Mouse (Mus musculus) liver, postnatal 0 days (tissue): ENCODE results near the gene Mdga1.

Experiments
- CTCF ChIP-seq: sonication (generic); IDR thresholded peaks from 2 replicates; pipeline ENCODE4 v1.5.1; 2016; ENCODE audit warnings: antibody characterized with exemption, low read depth
- EP300 ChIP-seq: IDR thresholded peaks from 2 replicates; pipeline ENCODE4 v1.6.1; 2016; ENCODE audit warnings: antibody characterized with exemption, low read depth, mild to moderate bottlenecking

- no peak for TF ChIP-seq CTCF
- TF ChIP-seq EP300: no peak
These were observed 178.3 kb downstream of the Mdga1 start for GRCm38 (mm10) chr17:29791531-29792050.
